Mouse (Mus musculus): ENCODE results near the gene Ccdc89. TPM values are rescaled to one million over a fixed set of nuclear protein-coding genes. Genes with fewer than 3 reads are reported as not detected.

The Ccdc89 gene
- polyA plus RNA-seq, 1 experiment from 2014 or later, result 2.2 TPM

DNA sequence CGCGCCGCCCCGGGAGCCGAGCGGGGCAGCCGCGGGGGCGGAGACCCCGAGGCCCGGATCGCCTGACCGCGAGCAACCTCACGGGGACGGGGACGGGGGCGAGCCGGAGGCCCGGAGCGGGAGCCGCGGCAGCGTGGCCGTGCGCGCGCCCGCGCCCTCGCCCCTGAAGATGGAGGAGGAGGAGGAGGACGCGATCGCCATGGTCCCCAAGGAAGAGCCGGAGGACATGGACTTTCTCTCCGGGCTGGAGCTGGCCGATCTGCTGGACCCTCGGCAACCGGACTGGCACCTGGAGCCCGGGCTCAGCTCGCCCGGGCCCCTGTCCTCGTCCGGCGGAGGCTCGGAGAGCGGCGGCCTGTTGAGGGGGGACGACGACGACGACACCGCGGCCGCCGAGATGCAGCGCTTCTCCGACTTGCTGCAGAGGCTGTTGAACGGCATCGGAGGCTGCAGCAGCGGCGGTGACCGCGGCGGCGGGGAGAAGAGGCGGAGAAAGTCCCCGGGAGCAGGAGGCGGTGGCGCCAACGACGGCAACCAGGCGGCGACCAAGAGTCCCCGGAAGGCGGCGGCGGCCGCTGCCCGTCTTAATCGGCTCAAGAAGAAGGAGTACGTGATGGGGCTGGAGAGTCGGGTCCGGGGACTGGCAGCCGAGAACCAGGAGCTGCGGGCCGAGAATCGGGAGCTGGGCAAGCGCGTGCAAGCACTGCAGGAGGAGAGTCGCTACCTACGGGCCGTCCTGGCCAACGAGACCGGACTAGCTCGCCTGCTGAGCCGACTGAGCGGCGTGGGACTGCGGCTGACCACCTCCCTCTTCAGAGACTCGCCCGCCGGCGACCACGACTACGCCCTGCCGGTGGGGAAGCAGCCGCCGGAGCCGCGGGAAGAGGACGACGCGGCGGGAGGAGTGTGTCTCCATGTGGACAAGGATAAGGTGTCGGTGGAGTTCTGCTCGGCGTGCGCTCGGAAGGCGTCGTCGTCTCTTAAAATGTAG lies 17.0 kb downstream of the Ccdc89 start:
- Histone ChIP-seq H3K27ac (peak overlapping the region; percentile 98), H3K4me1 (peaks cover 9% of the 10 kb centered on the region), H3K36me3 (peaks cover 3% of the 10 kb centered on the region; the same call in 1 of the 2 replicates), H3K27me3 (replicated peaks) (no peaks in the 10 kb centered on the region), H3K4me3 (peak overlapping the region; percentile 97), H3K9me3 (no peaks in the 10 kb centered on the region), H3K4me2 (replicated peaks) (peak overlapping the region; percentile 93), H3K9ac (peak overlapping the region; percentile 99)
- ATAC-seq (ENCODE audit: low FRiP score, low read depth), result peak; percentile 82
- WGBS, result under 1% methylated on average over 123 of the region's 123 CpGs

DNA sequence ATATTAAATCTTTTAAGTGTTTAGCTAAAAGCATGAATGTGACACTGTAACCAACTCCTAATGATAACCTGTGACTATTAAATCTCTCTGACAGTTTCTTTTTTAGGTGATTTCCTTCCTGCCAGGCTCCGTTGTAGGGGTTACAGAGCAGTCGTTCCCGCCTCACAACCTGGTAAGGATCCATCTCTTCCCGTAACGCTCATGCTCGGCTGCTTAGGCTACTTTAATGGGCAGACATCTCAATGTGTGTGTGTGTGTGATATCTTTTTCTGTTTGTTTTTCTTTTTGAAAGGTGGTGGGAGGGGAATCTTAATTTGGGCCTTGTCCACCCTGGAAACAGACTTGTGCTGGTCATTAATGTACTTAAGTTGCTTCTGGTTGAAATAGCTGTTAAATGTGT lies 17.8 kb downstream of the Ccdc89 start:
- H3K4me1 ChIP-seq, result peaks cover 9% of the 10 kb centered on the region
- H3K4me3 ChIP-seq, result peak overlapping the region; percentile 97
- 0% methylated on average over 6 of the region's 6 CpGs for WGBS
- H3K27me3 ChIP-seq (replicated peaks), result no peaks in the 10 kb centered on the region
- H3K36me3 ChIP-seq, result peaks cover 5% of the 10 kb centered on the region; the same call in 1 of the 2 replicates
- H3K9me3 ChIP-seq, result no peaks in the 10 kb centered on the region
- no peak for ATAC-seq (ENCODE audit: low FRiP score, low read depth)
- peak overlapping the region; percentile 93 for H3K4me2 ChIP-seq (replicated peaks)
- peak overlapping the region; percentile 99 for H3K9ac ChIP-seq
- H3K27ac ChIP-seq, result no peak overlapping the region

DNA sequence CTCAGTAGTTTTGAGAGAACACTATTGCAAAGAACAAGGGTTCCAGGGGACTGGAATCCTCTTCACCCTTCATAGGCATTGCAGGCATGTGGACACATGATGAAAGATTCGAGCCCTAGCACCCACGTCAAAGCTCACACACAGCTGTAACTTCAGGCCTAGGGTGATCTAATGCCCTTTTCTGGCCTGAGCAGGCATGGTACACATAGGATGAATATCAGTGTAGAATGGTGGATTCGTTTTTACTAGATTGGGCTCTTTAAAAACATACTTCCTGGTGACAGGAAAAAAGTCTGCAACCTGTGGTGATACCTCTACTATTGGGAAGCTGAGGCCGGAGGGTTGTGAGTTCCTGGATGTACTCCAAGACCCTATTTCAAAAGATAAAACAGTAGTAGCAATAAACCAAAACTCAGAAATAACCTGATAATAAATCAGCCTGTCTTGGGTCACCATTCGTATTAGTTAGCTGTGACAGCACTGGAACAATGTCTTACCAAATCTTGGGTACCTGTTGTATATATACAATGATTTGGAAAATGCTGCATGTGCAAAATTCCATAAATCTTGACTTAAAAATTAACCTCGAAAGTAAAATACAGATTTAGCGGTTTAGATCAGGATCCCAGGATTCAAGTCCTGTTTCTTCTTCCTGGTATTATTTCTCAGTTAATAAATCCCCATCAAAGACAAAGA lies 29.9 kb downstream of the Ccdc89 start:
- H3K4me2 ChIP-seq (replicated peaks), result peak overlapping the region; percentile 64
- 29% methylated on average over 7 of the region's 7 CpGs for WGBS
- no peaks in the 10 kb centered on the region for H3K27me3 ChIP-seq (replicated peaks)
- peaks cover 21% of the 10 kb centered on the region for H3K36me3 ChIP-seq
- H3K9me3 ChIP-seq, result no peaks in the 10 kb centered on the region
- H3K4me3 ChIP-seq, result peak overlapping the region; percentile 74
- no peak for ATAC-seq (ENCODE audit: low FRiP score, low read depth)
- peaks cover 8% of the 10 kb centered on the region for H3K4me1 ChIP-seq
- H3K27ac ChIP-seq, result no peak overlapping the region
- H3K9ac ChIP-seq, result peak overlapping the region; percentile 79

DNA sequence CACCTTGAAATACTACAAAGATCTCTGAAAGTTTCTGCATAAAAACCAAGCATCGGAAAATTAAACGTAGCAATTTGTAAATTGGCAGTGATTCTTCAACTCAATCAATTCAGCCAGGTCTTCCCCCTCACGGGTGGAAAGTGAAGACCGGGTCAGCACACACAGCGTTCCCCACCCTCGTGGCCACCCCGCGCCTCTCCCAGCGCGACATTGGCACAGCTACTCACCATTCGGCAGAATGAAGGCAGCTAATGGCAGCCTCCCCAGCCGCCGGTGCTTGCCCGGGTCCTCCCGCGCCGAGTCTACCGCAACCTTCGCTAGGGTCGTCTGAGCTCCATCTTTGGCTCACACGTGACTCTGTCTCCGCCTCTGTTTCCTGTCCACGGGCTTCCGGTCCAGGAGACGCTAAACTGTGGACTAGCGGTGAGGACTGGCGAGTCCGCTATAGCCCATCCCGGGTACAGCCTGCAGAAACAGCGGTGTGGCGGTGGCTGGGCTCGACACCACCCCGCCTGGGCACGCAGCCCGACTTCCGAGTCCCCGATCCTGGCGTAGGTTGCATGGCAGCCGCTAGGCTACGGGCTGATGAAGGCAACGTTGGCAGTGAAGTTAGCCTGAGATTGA lies 30.6 kb downstream of the Ccdc89 start, which contains the start of gene Tmem126a:
Gene Tmem126a, minus strand, starts transcription at position 385 of the 624 bp plus-strand sequence.
- ATAC-seq (ENCODE audit: low FRiP score, low read depth), result peak; percentile 99
- no peaks in the 10 kb centered on the region for H3K9me3 ChIP-seq
- H3K4me1 ChIP-seq, result peaks cover 8% of the 10 kb centered on the region
- peak within 1 kb of the TSS; percentile 74 for H3K4me3 ChIP-seq
- peak within 1 kb of the TSS; percentile 79 for H3K9ac ChIP-seq
- H3K27ac ChIP-seq, result peak within 1 kb of the TSS; percentile 72
- H3K36me3 ChIP-seq, result peaks cover 15% of the 10 kb centered on the region
- peak within 1 kb of the TSS; percentile 64 for H3K4me2 ChIP-seq (replicated peaks)
- under 1% methylated on average over 41 of the region's 41 CpGs for WGBS
- no peaks in the 10 kb centered on the region for H3K27me3 ChIP-seq (replicated peaks)

DNA sequence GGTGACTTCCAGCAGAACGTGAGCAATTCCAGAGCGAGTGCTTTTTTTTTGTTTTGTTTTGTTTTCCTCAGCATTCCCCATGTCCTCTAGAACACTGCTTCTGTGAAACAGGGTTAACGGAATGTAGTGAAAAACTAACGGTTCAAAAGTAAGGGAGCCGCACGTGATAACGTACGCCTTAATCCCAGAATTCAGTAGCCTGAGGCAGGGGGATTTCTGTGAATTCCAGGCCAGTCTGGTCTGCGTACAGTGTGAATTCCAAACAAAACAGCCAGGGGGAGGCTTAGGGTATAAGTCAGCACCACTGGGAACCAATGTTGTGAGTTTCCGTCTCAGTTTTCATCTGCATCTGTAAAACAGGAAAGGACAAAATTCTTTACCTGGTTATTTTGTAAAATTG lies 31.1 kb downstream of the Ccdc89 start:
- 19% methylated on average over 10 of the region's 10 CpGs for WGBS
- H3K4me2 ChIP-seq (replicated peaks), result peak overlapping the region; percentile 64
- H3K4me1 ChIP-seq, result peaks cover 8% of the 10 kb centered on the region
- peaks cover 12% of the 10 kb centered on the region for H3K36me3 ChIP-seq
- H3K27ac ChIP-seq, result peak overlapping the region; percentile 72
- peak overlapping the region; percentile 74 for H3K4me3 ChIP-seq
- no peaks in the 10 kb centered on the region for H3K27me3 ChIP-seq (replicated peaks)
- ATAC-seq (ENCODE audit: low FRiP score, low read depth), result peak; percentile 81
- peak overlapping the region; percentile 79 for H3K9ac ChIP-seq
- no peaks in the 10 kb centered on the region for H3K9me3 ChIP-seq

DNA sequence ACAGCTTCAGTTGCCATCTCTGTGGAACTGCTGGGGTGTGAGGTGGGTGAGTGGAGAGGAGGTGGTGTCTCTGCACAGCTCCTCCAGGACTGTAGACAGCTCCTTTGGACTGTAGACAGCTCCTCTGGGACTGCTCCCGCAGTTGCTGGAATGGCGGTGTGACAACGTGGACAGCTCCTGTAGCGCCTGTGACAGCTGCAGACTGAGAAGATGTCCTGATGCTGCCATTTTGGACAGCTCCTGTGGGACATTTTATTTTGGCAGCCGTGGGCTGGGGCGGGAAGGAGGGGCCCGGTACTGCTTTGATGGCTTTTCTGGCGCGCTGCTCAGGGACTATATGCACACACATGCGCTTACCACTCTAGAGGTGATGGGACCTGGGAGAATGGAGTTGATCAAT lies 34.0 kb downstream of the Ccdc89 start:
- H3K4me2 ChIP-seq (replicated peaks), result no peak overlapping the region

DNA sequence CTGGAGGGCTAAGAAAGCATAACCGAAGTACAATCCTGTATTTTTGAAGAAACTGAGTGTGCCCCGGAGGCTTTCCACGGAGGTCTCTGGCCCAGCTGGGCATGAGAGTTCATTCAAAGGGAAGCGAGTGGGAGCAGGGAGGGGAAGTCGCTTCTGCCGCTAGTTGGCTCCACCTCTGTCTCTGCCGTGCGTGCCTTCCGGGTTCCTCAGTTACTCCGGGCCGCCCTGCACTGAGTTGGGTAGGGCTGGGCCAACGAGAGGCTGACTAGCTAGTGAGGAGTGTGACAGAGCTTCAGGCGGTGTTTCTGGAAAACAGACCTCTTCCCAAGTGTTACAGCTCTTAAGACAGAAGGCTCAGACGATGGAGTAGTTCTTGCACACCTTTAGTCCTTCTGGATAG lies 34.6 kb downstream of the Ccdc89 start:
- Histone ChIP-seq H3K27me3 (replicated peaks) (no peaks in the 10 kb centered on the region), H3K4me2 (replicated peaks) (peak overlapping the region; percentile 9; the same call in 1 of the 2 replicates), H3K4me1 (peaks cover 5% of the 10 kb centered on the region), H3K36me3 (no peaks in the 10 kb centered on the region), H3K9ac (no peak overlapping the region), H3K9me3 (no peaks in the 10 kb centered on the region), H3K27ac (no peak overlapping the region), H3K4me3 (no peak overlapping the region)
- WGBS, result 24% methylated on average over 14 of the region's 14 CpGs
- ATAC-seq (ENCODE audit: low FRiP score, low read depth), result no peak

More for the DNA sequence above, 34.0 kb downstream of the Ccdc89 start:
- WGBS, result 58% methylated on average over 10 of the region's 10 CpGs
- no peak for ATAC-seq (ENCODE audit: low FRiP score, low read depth)
- H3K9me3 ChIP-seq, result no peaks in the 10 kb centered on the region
- H3K9ac ChIP-seq, result no peak overlapping the region
- no peak overlapping the region for H3K27ac ChIP-seq
- no peaks in the 10 kb centered on the region for H3K36me3 ChIP-seq
- no peak overlapping the region for H3K4me3 ChIP-seq
- no peaks in the 10 kb centered on the region for H3K27me3 ChIP-seq (replicated peaks)
- H3K4me1 ChIP-seq, result peaks cover 8% of the 10 kb centered on the region

DNA sequence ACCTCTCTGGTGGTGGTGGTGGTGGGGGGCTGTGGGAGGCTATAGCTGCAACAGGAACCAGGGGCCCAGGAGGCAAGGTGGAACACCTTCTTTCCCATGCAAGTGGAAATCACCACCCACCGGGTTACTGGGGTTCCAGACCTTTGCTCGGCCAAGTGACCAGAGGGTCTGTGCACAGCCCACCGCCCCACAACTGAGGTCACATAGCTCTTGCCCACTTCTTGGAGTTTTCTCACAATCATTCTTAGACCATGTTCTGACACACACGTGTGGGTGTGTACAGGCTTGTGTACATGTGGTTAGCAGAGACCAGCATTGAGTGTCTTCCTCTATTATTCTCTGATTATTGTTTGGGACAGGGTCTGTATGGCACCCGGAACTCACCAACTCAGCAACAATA lies 35.1 kb downstream of the Ccdc89 start:
- Histone ChIP-seq H3K36me3 (no peaks in the 10 kb centered on the region), H3K9me3 (no peaks in the 10 kb centered on the region), H3K4me3 (no peak overlapping the region), H3K9ac (no peak overlapping the region), H3K4me1 (no peaks in the 10 kb centered on the region), H3K27me3 (replicated peaks) (no peaks in the 10 kb centered on the region), H3K27ac (no peak overlapping the region), H3K4me2 (replicated peaks) (no peak overlapping the region)
- ATAC-seq (ENCODE audit: low FRiP score, low read depth), result no peak
- 94% methylated on average over 5 of the region's 5 CpGs for WGBS

DNA sequence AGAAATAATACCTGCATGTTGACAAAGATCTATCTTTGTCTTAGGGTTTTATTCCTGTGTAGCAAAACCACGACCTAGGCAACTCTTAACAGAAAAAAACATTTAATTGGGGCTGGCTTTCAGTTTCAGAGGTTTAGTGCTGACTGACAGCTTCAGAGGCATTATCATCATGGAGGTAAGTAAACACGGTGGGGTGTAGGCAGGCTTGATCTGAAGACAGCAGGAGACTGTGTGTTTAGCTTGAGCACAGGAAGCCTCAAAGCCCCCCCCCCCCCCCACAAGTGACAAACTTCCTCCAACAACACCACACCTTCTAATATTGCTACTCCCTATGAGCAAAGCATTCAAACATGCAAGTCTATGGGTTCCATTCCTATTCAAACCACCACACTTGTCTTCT lies 47.1 kb downstream of the Ccdc89 start:
- WGBS, result 78% methylated on average over 2 of the region's 2 CpGs
- Histone ChIP-seq H3K36me3 (peaks cover 9% of the 10 kb centered on the region; the same call in 1 of the 2 replicates), H3K9me3 (no peaks in the 10 kb centered on the region), H3K4me3 (no peak overlapping the region), H3K27me3 (replicated peaks) (no peaks in the 10 kb centered on the region), H3K27ac (no peak overlapping the region), H3K9ac (no peak overlapping the region), H3K4me2 (replicated peaks) (no peak overlapping the region), H3K4me1 (peaks cover 12% of the 10 kb centered on the region)
- ATAC-seq (ENCODE audit: low FRiP score, low read depth), result no peak

DNA sequence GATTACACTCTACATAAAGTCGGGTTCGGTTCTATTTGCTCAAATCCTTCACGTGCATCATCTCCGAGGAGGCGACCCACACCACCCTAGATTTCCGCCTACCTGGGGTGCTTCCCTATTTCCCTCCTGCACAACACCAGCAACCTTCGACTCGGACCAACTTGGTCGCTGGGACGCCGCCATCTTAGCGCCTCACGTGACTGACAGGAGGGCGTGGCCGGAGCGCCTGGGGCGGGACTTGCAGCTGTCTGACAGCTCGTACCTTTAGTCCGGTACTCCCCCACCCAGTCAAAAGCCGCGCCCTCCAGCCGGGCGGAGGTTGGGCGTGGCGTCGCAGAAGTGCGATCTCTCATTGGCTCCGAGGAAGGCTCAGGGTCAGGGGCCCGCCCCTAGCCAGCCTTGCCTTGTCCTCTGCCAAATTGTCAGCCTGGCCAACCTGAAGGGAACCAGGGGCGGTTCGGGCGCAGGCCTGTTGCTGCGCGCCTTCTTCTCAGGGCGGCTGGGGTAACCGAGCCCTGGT lies 49.5 kb downstream of the Ccdc89 start, which contains the start of gene Tmem126b:
Gene Tmem126b, minus strand, starts transcription at position 209 of the 520 bp plus-strand sequence.
- ATAC-seq (ENCODE audit: low FRiP score, low read depth), result peak; percentile 100
- H3K9ac ChIP-seq, result peak within 1 kb of the TSS; percentile 63
- H3K27me3 ChIP-seq (replicated peaks), result no peaks in the 10 kb centered on the region
- H3K4me3 ChIP-seq, result peak within 1 kb of the TSS; percentile 62
- no peaks in the 10 kb centered on the region for H3K9me3 ChIP-seq
- H3K4me2 ChIP-seq (replicated peaks), result peak within 1 kb of the TSS; percentile 78
- peak within 1 kb of the TSS; percentile 63; the same call in 1 of the 2 replicates for H3K27ac ChIP-seq
- H3K4me1 ChIP-seq, result peaks cover 12% of the 10 kb centered on the region
- no peaks in the 10 kb centered on the region for H3K36me3 ChIP-seq
- under 1% methylated on average over 36 of the region's 36 CpGs for WGBS

DNA sequence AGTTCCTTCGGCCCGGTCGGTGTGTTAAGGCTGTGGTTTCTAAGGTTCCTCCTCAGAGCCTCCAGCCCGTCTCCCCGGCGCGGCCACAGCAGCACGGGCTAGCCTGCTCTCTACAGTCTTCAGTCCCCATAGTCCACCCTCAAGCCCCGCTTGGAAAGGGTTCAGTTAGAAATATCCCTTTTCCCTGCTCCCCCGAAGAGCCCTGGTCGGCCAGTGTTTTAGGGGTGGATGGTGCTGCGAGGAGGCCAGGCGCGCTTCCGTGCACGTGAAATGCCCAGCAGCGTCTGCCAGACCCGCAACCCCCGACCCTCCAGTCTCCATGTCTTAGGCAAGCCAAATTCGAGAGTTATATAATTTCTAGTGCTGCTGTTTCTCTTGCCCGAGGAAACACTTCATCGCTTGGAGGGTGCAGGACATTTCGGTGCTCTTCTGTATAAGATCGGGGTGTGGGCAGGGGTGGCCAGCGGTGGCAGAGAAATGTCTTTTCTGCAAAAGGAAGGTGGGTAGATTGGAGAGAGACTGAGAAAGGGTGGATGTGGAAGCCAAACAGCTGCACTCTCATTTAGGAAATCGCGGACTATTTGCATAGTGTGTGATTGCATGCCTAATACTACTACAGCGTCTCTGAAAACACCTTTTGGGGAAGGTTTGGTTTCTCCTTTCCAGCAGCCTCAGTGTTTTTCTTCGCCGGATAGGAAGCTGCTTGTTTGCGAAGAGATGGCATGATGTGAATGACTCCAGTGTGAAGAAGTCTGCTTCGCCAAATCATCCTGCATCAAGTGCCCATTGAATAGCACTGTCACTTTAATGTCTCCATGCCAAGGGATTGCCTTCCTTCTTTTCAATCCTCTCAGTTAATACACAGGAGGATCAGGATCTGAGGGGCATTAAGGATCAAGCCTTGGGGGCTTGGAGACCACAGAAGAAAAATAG lies 50.2 kb downstream of the Ccdc89 start, which contains the start of gene Dlg2:
Gene Dlg2, plus strand, starts transcription at position 360 of the 933 bp plus-strand sequence.
- Histone ChIP-seq H3K27ac (peak within 1 kb of the TSS; percentile 63; the same call in 1 of the 2 replicates), H3K27me3 (replicated peaks) (no peaks in the 10 kb centered on the region)

More for the DNA sequence above, 50.2 kb downstream of the Ccdc89 start, which contains the start of gene Dlg2:
- no peaks in the 10 kb centered on the region for H3K36me3 ChIP-seq
- H3K9me3 ChIP-seq, result no peaks in the 10 kb centered on the region
- H3K4me3 ChIP-seq, result peak within 1 kb of the TSS; percentile 62
- H3K4me1 ChIP-seq, result peaks cover 12% of the 10 kb centered on the region
- peak within 1 kb of the TSS; percentile 63 for H3K9ac ChIP-seq
- ATAC-seq (ENCODE audit: low FRiP score, low read depth), result peak; percentile 82
- peak within 1 kb of the TSS; percentile 78 for H3K4me2 ChIP-seq (replicated peaks)
- under 1% methylated on average over 32 of the region's 32 CpGs for WGBS

Measured in neural tube, embryonic 12.5 days (tissue).